Mouse (Mus musculus) adipocyte (in vitro differentiated cells): ENCODE measurements around the gene Ezh1.

Experiments
- DNase-seq: peaks from one replicate; pipeline ENCODE4 v3.0.0-alpha.2; 2016; ENCODE audit warnings: low spot score

Gene Ezh1

GRCm38 (mm10) chr11:101226065-101226701 is at the start of gene Ezh1:
TSS of gene Ezh1 (minus strand) at chr11:101226463.
- peak; percentile 79 for DNase-seq

- no peak for DNase-seq
Observed at GRCm38 (mm10) chr11:101275309-101275708, 49.0 kb upstream of the Ezh1 start.

DNA sequence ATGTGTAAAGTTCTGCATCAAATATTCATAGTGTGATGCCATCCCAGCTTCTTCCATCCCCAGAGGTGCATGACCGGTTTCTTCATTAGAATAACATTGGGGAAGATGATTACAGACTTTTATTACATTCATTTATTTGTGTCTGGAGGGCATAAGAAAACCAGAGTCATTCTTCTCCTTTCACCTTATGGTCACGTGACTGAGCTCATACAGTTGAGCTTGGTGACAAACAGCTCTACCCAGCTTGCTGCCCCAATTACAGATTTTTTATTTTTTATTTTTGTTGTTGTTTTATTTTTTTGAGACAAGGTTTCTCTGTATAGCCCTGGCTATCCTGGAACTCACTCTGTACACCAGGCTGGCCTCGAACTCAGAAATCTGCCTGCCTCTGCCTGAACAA is 46.2 kb upstream of the Ezh1 start:
- no peak for DNase-seq

- no peak for DNase-seq
Observed at GRCm38 (mm10) chr11:101269577-101270116, 43.4 kb upstream of the Ezh1 start.

DNA sequence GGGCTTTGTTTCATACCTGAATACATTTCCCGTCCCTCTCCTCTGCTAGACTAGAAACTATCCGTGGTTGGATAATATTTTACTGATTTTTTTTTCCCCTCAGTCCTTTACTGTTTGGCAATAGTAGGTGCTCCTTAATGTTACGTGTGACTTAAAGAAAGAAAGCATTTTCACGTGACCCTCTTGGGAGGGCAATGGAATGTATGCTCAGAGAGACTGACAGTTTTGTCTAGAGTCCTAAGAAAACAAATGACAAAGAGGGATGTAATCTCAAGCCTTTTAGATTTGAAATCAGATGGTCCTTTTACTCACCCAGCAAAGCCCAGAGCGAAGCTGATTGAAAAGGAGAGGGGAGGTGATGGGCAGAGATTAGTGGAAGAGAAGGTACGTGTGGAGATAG is 39.6 kb upstream of the Ezh1 start:
- no peak for DNase-seq

- no peak for DNase-seq
Observed at GRCm38 (mm10) chr11:101264954-101265471, 38.8 kb upstream of the Ezh1 start.

DNA sequence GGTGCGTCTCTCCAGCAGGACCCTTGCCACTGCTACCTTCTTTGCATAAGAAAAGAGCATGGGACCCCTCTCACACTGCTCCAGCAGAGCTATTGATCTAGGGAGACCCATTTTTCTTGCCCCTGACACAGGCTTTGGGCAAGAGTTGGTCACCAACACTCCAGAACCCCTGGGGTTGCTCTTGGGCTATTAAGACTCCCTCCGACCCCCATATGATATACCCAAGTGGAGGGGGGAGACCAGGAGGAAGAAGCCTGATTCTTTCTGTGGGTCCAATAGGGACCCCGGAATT is 37.7 kb upstream of the Ezh1 start:
- no peak for DNase-seq

DNA sequence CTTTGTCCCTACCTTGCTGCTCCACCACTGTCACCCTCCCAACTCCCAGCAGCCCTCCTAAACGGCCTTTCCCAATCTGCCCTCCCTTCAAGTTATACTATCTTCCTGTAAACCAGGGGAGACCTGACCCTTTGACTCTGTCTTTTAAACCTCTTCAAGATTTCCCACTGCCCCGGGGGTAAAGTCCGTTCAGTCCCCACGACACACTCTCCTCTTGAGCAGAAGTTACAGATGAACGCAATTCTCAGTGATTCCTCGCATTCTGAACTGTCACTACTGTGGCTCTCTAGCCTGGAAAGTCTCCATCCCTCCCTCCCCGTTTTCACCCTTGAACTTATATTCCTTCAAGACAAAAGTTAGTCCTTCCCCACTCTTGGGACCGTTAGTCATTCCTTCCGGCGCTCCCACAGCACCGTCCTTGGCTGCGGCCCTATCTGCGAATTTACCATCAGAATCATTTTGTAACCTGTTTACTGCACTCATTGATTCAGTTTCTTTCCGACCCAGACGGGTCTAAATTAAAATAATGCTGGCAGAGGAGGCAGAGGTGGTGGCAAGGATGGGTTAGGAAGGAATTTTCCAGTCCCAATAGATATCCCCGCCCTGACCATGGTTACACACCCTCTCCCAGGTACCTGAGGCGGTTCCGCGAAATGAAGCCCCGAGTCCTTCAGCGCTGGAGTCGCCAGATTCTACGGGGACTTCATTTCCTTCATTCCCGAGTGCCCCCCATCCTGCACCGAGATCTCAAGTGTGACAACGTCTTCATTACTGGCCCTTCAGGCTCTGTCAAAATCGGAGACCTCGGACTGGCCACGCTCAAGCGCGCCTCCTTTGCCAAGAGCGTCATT is 37.1 kb upstream of the Ezh1 start:
- no peak for DNase-seq

GRCm38 (mm10) chr11:101262272-101262967 is 36.2 kb upstream of the Ezh1 start:
- no peak for DNase-seq

DNA sequence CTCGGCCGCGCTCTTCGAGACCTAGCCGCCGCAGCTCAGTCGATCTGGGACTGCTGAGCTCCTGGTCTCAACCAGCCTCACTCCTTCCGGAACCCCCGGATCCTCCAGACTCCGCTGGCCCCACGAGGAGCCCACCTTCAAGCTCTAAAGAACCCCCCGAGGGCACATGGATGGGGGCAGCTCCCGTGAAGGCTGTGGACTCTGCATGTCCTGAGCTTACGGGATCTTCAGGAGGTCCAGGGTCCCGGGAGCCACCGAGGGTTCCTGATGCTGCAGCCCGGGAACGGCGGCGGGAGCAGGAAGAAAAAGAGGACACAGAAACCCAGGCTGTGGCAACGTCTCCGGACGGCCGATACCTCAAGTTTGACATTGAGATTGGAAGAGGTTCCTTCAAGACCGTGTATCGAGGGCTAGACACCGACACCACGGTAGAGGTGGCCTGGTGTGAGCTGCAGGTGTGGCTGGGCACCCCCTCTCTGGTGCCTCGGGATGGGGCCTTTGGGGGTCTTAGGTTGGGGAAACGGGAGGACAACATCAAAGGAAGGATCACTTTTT is 34.6 kb upstream of the Ezh1 start:
- no peak for DNase-seq

GRCm38 (mm10) chr11:101259948-101260825 is 33.9 kb upstream of the Ezh1 start, which contains the start of gene Wnk4:
TSS of gene Wnk4 (plus strand) at chr11:101260567.
- DNase-seq, result peak; percentile 81

GRCm38 (mm10) chr11:101259261-101259712 is 33.0 kb upstream of the Ezh1 start:
- peak; percentile 82 for DNase-seq

- DNase-seq, result peak; percentile 95
Observed at GRCm38 (mm10) chr11:101255826-101256775, 29.8 kb upstream of the Ezh1 start.

- DNase-seq, result peak; percentile 88
Observed at GRCm38 (mm10) chr11:101253613-101254389, 27.5 kb upstream of the Ezh1 start, which contains the start of gene Vps25. TSS of gene Vps25 (plus strand) at chr11:101253707.

- DNase-seq, result peak; percentile 69
Observed at GRCm38 (mm10) chr11:101252941-101253340, 26.7 kb upstream of the Ezh1 start.

- no peak for DNase-seq
Observed at GRCm38 (mm10) chr11:101251031-101251430, 24.8 kb upstream of the Ezh1 start.

DNA sequence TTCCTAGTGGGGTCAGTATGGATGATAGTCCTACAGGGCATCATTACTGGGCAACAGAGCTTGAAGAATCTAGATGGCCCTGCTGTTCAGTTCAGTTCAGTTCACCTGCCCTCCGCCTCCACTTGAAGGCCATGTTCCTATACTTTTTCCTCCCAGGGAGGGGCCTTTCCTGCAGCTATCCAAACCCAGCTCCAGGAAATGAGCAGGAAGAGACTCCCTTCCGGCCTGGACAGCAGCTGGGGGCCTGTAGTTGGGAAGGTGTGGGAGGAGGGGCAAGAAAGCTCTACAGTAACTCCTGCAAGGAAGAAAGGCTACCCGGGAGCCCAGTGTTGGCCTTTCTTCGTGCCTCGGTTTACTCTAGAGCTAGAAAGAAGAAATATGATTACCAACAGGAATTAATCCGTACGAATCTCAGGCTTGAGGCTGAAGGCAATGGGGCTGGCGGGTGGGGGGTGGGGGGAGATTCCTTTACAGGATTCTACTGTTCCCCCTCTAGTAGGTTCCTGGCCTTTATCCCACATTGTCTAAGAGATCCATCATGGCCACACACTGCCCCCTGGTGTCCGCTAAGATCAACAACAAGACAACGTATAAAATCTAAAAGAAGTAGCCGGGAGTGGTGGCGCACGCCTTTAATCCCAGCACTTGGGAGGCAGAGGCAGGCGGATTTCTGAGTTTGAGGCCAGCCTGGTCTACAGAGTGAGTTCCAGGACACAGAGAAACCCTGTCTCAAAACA is 22.2 kb upstream of the Ezh1 start:
- peak; percentile 69 for DNase-seq

GRCm38 (mm10) chr11:101247521-101248030 is 21.3 kb upstream of the Ezh1 start:
- no peak for DNase-seq
